Mouse (Mus musculus): ENCODE data around the gene Eef1akmt3.

The Eef1akmt3 gene

GRCm38 (mm10) chr10:127050119-127050474 lies 8.8 kb upstream of the Eef1akmt3 start:
- no peak for DNase-seq (ENCODE audit: low read depth, low spot score)

DNA sequence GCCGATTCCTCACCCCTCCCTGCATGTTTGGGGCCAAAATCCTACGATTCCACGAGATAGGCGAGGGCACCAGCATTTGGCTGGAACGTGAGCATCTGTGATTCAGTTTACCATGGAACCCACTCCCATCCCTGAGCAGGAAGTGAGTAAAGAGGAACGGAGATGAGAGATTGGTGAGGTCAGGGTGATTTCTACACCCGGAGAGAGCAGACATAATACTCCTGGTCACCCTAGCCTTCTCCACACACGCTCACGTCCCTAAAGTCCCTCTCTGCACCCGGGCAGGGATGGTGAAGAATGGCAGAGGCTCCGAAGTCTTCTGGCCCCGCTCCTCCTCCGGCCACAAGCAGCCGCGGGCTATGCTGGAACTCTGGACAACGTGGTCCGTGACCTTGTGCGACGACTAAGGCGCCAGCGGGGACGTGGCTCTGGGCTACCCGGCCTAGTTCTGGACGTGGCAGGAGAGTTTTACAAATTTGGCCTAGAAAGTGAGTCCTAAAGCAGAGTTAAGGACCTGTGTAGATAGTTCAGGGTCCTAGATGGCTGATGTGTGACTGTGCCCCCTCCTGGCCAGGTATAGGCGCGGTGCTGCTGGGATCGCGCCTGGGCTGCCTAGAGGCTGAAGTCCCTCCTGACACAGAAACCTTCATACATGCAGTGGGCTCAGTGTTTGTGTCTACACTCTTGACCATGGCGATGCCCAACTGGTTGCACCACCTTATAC lies 8.2 kb upstream of the Eef1akmt3 start:
- no peak for DNase-seq (ENCODE audit: low read depth, low spot score)

DNA sequence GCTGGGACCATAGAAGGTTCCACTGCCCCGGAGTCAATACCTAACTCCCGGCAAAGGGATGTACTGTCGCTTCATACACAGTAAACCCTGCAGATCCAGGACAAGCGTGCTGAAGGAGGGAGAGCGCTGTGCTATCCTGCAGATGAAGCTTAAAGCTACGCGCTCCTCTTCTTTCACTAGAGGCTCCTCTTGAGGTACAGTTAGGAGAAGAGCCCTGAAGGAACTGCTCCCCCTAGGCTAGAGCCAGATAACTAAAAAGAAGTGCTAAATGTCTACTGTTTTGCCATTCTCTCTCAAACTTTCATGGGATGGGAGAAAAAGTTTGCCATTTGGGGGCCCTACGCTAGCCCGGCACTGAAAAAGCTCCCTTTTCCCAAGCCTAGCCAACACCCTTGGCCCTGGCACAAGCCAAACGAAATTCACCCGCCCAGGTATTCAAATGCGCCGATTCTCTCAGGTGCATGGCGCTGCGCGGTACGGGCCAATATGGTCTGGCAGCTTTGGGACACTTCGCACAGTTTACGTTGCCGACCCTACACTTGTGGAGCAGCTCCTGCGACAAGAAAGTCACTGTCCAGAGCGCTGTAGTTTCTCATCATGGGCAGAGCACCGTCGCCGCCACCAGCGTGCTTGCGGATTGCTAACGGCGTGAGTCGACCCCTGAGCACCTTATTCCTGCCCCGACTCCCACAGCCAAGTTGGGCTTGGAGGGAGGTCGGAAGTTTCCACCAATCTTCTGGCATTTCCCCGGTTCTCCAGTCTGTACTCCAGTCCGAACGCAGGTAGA lies 7.5 kb upstream of the Eef1akmt3 start:
- DNase-seq (ENCODE audit: low read depth, low spot score) = no peak

- no peak for DNase-seq (ENCODE audit: low read depth, low spot score)
Observed at GRCm38 (mm10) chr10:127047954-127048353, 6.6 kb upstream of the Eef1akmt3 start, which contains the start of gene Cyp27b1. TSS of gene Cyp27b1 (plus strand) at chr10:127048250.

DNA sequence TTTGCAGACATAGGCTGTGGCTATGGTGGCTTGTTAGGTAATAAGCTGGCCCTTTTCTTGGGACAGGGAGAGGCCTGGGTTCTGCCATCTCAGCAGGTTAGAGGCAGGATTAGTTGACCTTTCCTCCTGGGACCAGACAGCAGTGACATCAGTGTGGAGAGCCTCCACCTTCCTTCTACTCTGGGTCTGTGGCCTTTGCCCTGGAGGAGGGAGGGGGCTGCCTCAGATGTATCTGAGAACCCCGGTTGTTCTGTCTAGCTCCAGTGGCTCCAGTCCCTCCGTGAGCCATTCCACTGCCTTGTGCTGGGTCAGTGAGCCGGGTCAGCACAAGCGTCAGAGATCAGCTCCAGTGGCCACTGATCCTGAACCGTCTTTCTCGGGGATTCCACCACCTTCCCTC lies 1.9 kb upstream of the Eef1akmt3 start:
- DNase-seq (ENCODE audit: low read depth, low spot score) = no peak

DNA sequence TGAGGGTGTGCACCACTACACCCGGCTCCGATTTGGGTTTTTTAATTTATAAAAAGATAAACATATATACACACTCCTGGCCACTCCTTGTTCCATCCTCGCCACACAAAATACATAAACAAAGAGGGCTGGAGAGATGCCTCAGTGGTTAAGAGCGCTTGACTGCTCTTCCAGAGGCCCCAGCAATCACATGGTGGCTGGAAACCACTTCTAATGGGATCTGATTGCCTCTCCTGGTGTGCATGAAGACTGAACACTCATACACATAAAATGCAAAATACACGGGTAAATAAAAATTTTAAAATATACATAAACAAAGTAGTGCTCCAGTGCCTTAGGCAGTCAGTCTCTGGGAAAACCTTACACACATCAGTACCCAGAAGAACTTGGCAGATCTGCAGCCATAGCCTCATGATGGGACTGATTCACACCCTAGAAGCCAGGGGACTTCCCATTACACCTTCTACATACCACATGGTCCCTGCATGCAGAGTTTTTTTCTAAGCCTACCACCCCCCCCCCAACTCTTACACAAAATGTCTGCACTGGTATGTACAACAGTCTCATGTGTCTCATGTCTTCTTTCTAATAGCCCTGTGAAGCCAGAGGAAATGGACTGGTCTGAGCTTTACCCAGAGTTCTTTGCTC lies 1.3 kb upstream of the Eef1akmt3 start:
- no peak for DNase-seq (ENCODE audit: low read depth, low spot score)

DNA sequence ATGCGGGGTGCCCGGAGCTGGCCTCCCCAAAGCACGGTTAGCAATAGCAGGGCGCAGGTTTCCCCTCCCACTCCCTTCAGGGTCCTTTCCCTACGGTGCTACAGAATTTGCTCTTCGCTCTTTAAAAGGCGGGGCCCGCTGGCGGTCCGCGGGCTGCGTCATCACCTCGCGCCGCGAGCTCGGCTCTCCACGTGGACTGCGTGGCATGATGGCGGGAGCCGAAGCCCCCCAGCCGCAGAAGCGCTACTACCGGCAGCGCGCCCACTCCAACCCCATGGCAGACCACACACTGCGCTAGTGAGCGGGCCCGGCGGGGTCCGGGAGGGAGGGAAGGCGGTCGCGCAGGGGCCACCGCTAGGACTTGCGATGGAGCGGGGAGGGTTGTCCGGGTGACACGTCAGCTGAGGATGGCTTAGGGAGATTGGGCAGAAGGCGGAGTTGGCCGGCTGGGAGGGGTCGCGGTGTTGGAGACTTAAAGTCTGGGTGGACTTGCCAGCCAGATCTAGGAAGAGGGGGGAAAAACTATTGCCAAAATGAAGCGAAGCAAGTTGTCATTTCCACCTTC lies 543 bp upstream of the Eef1akmt3 start:
- peak; percentile 84 for DNase-seq (ENCODE audit: low read depth, low spot score)

- DNase-seq (ENCODE audit: low read depth, low spot score) = no peak
Observed at GRCm38 (mm10) chr10:127040569-127041214, 621 bp downstream of the Eef1akmt3 start.

- DNase-seq (ENCODE audit: low read depth, low spot score) = no peak
Observed at GRCm38 (mm10) chr10:127037641-127038040, 3.7 kb downstream of the Eef1akmt3 start.

DNA sequence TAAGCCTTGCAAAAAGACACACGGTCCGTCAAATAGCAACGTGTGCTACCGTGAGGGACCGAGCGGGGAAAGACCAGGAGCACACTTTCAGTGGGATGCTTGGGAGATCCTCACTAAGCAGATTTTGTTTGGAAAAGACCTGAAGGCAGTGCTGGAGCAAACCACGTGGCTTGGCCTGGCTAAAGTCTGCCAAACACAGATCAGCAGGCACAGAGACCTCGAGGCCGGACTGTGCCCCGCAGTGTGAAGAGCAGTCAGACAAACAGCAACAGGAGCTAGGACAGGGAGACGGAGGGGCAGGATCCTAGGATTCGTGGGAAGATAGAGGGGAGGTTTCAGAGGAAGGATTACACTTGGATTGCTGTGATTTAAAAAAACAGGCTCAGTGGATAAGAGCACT lies 5.0 kb downstream of the Eef1akmt3 start:
- no peak for DNase-seq (ENCODE audit: low read depth, low spot score)

DNA sequence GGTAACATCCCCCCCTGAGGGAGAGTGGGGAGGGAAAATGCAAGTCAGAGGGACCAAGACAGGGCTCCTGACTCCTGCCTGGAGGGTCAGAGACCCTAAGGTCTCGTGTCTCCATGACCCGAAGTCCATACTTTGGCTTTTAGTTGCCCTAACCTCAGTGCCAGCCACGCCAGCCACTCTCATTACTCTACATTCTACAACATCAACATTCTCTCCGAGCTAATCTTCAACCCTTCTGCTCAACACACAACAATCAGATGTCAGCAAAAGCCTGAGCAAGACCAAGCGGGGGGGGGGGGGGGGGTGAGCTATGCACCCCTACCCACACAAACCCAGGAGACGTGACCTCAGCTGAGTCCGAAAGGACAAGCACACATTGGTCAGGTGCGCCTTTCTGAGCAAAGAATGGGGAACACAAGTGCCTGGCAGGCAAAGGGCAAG lies 8.0 kb downstream of the Eef1akmt3 start:
- no peak for DNase-seq (ENCODE audit: low read depth, low spot score)

DNA sequence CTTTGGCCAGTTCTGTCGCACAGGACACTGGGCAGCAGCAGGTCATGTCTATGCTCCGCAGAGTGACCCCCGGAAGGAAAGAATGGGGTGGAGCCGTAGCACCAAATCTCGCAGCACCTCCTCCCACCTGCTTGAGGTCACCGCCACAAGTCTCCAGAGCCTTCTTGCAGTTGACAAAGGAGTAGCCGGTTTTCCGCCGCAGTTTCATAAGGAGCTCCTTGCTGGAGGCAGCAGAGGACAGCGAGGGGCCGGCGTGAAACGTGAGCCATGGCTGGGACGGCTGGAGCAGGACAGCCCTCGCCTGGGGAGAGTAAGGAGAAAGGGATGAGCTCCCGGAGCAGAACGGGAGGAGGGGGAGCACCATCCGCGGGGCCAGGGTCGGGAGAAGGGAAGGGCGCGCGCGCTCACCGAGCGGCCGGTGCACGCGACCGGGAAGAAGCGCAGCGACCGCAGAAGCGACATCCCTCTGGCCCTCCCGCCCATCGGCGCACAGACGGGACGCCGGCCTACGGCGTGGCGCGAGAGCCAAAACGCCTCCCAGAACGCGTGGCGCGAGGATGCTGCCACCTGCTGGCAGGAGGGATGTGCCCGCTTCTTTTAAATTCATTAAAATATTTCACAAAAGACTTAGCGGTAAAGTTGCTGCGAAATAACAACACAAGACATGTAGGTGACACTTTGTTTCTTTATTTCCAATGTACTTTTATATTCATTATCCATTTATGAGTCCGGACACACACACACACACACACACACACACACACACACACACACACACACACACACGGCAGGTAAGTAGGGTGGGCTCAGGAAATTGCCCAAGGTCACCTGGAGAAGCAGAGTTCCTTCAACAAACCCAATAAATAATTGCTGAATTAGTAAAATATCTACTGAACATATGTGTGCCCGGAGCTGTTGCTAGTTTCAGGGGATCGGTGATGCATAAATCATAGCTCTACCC lies 10.7 kb downstream of the Eef1akmt3 start, which contains the start of gene Tsfm:
TSS of gene Tsfm (minus strand) at position 505 of the 961 bp plus-strand sequence.
- peak; percentile 88 for DNase-seq (ENCODE audit: low read depth, low spot score)

DNA sequence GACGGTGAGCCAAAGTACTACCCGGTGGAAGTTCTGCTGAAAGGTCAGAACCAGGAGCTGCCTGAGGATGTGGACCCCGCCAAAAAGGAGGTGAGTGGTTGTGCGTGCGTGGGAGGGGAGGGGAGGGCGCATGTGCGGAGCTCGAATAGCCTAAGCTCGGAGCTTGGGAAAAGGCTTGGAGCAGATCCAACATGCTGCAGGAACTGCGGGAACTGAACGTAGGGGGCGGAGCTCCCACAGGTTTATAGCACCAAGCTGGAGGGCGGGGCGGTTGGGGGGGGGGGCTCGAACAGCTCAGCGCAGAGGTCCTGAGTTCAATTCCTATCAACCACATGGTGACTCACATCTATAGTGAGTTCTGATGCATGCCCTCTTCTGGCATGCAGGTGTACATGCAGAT lies 22.9 kb downstream of the Eef1akmt3 start:
- DNase-seq (ENCODE audit: low read depth, low spot score) = no peak

GRCm38 (mm10) chr10:127017071-127017470 lies 24.2 kb downstream of the Eef1akmt3 start:
- no peak for DNase-seq (ENCODE audit: low read depth, low spot score)

DNA sequence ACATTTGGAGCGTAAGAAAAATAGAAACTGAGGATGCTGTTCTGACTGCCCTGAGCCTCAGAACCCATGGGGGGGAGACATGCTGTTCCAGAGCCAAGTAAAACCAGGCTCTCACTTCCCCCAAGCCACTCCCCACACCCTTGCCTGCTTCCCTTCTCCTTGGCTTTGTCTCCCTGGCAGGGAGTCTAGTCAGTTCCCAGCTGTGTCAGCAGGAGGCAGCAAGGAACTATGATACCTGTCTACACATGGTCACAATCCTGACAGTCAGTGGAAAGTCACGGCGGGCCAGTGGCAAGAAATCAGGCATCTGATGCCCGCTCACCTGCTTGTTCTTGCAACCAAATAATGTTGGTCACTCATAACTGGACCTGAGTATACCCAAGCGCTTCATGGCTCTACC lies 24.8 kb downstream of the Eef1akmt3 start:
- no peak for DNase-seq (ENCODE audit: low read depth, low spot score)

- no peak for DNase-seq (ENCODE audit: low read depth, low spot score)
Observed at GRCm38 (mm10) chr10:127003806-127004205, 37.5 kb downstream of the Eef1akmt3 start.

DNA sequence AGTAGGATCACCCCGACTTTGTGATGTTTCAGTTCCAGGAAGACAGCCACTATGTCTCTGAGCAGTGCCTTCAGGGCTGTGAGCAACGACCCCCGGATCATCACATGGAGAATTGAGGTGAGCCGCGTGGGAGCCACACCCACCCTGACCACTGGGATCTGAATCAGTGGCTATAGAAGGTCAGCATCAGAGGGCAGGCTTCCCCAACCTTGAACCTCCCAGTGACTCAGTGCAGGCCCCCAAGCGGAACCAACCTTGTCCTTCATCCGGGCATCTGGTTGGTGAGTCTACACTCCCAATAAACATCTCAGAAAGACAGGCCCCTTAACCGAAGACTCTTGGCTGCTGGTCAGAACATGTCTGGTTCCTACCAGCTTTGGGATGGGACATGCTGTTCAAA lies 38.0 kb downstream of the Eef1akmt3 start:
- no peak for DNase-seq (ENCODE audit: low read depth, low spot score)

DNA sequence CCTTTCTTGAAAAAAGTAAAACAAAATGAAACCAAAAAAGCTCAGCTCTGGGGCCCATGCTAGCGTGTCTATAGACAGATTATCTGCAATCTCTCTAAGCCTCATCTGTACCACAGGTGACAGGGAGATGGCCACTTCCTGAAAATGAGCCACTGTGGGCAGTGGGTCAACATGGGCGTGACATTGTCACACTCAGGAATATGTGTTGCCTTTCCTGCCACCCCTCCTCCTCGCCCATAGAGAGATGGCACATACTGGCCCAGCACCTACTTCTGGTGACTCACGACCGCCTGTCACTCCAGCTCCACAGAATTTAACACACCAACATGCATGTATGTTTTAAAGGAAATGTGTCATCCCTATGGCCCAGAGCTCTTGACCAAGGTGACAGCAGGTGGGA lies 38.5 kb downstream of the Eef1akmt3 start:
- no peak for DNase-seq (ENCODE audit: low read depth, low spot score)

- DNase-seq (ENCODE audit: low read depth, low spot score) = no peak
Observed at GRCm38 (mm10) chr10:127002056-127002455, 39.3 kb downstream of the Eef1akmt3 start.

- no peak for DNase-seq (ENCODE audit: low read depth, low spot score)
Observed at GRCm38 (mm10) chr10:127001297-127001696, 40.0 kb downstream of the Eef1akmt3 start.
